Mouse (Mus musculus) embryonic facial prominence, embryonic 12.5 days (tissue): Measurements from ENCODE around the gene Nkain2. TPM values are rescaled to one million over a fixed set of nuclear protein-coding genes. Genes with fewer than 3 reads are reported as not detected.
"Not testable (repeated sequence)": the region's sequence is repeated elsewhere in the genome, so short reads cannot be mapped to it uniquely, and the experiment has no call there.

Experiments used
- ATAC-seq: fragments of 200-750 bp; cut with Nextera tagmentation; 2 replicates; pipeline ENCODE4 v1.8.0; 2017; ENCODE audit not compliant: insufficient number of reproducible peaks, insufficient read depth, low FRiP score, low TSS enrichment
- H3K27ac ChIP-seq: fragments of 300-500 bp; sonication (generic); 2 replicates; pipeline ENCODE4 v1.5.1; 2016; ENCODE audit warnings: mild to moderate bottlenecking
- H3K27me3 ChIP-seq: fragments of 300-500 bp; sonication (generic); 2 replicates; pipeline ENCODE4 v1.6.1; 2016; ENCODE audit warnings: mild to moderate bottlenecking, moderate library complexity
- H3K36me3 ChIP-seq: fragments of 300-500 bp; sonication (generic); 2 replicates; pipeline ENCODE4 v1.6.1; 2016; ENCODE audit warnings: mild to moderate bottlenecking
- H3K4me1 ChIP-seq: fragments of 300-500 bp; sonication (generic); 2 replicates; pipeline ENCODE4 v1.6.1; 2016
- H3K4me2 ChIP-seq: fragments of 300-500 bp; sonication (generic); replicated peaks from 2 replicates; pipeline ENCODE4 v1.6.1; 2016; ENCODE audit warnings: mild to moderate bottlenecking, moderate library complexity
- H3K4me3 ChIP-seq: fragments of 300-500 bp; sonication (generic); 2 replicates; pipeline ENCODE4 v1.5.1; 2016; ENCODE audit warnings: mild to moderate bottlenecking
- H3K9ac ChIP-seq: fragments of 300-500 bp; sonication (generic); 2 replicates; pipeline ENCODE4 v1.6.1; 2016; ENCODE audit warnings: mild to moderate bottlenecking, moderate library complexity
- H3K9me3 ChIP-seq: fragments of 300-500 bp; sonication (generic); 2 replicates; pipeline ENCODE4 v1.6.1; 2016; ENCODE audit warnings: mild to moderate bottlenecking, moderate library complexity
- whole genome bisulfite sequencing: fragments of 180-500 bp; shearing (Covaris S2); methylation state at CpG from one replicate; pipeline ENCODE4 v1.1.7; 2016; 5-methylcytosine and 5-hydroxymethylcytosine counted together
- polyA plus RNA-seq: library from polyadenylated mRNA; unstranded; fragments of >200 nt; fragmentation: Nextera tagmentation; extraction: Ambion mirVana; gene quantifications from 2 replicates; pipeline ENCODE4 v1.2.1, GENCODE M21; 2016

Gene Nkain2
- polyA plus RNA-seq, 1 experiment from 2014 or later: 1.7 TPM

GRCm38 (mm10) chr10:32018385-32018784, 871.9 kb downstream of the Nkain2 start:
- Histone ChIP-seq H3K9me3 (no peaks in the 10 kb centered on the region), H3K4me3 (no peak overlapping the region), H3K4me2 (no peak overlapping the region), H3K27ac (no peak overlapping the region), H3K27me3 (no peaks in the 10 kb centered on the region), H3K36me3 (no peaks in the 10 kb centered on the region), H3K4me1 (no peaks in the 10 kb centered on the region), H3K9ac (no peak overlapping the region)
- ATAC-seq: no peak
- 77% methylated on average over 1 of the region's 1 CpGs for WGBS

- no peak overlapping the region for H3K27ac ChIP-seq
- no peaks in the 10 kb centered on the region for H3K27me3 ChIP-seq
- H3K4me2 ChIP-seq: no peak overlapping the region
- H3K4me1 ChIP-seq: no peaks in the 10 kb centered on the region
- no peak overlapping the region for H3K4me3 ChIP-seq
- WGBS: 87% methylated on average over 1 of the region's 1 CpGs
- H3K9me3 ChIP-seq: no peaks in the 10 kb centered on the region
- H3K9ac ChIP-seq: no peak overlapping the region
- ATAC-seq: no peak
- H3K36me3 ChIP-seq: no peaks in the 10 kb centered on the region
Observed at GRCm38 (mm10) chr10:32001216-32001753, 889.0 kb downstream of the Nkain2 start.

- Histone ChIP-seq H3K4me2 (no peak overlapping the region), H3K27ac (no peak overlapping the region), H3K4me1 (no peaks in the 10 kb centered on the region), H3K4me3 (no peak overlapping the region), H3K27me3 (no peaks in the 10 kb centered on the region), H3K36me3 (no peaks in the 10 kb centered on the region), H3K9me3 (no peaks in the 10 kb centered on the region), H3K9ac (no peak overlapping the region)
- WGBS: 70% methylated on average over 1 of the region's 1 CpGs
- no peak for ATAC-seq
Observed at GRCm38 (mm10) chr10:31993205-31993604, 897.1 kb downstream of the Nkain2 start.

- no peak for ATAC-seq
Observed at GRCm38 (mm10) chr10:31978387-31978786, 911.9 kb downstream of the Nkain2 start.

GRCm38 (mm10) chr10:31947178-31947726, 943.0 kb downstream of the Nkain2 start:
- ATAC-seq: no peak
- Histone ChIP-seq H3K4me1 (no peaks in the 10 kb centered on the region), H3K27me3 (no peaks in the 10 kb centered on the region), H3K4me3 (no peak overlapping the region), H3K9ac (no peak overlapping the region), H3K27ac (no peak overlapping the region), H3K9me3 (no peaks in the 10 kb centered on the region), H3K36me3 (no peaks in the 10 kb centered on the region), H3K4me2 (no peak overlapping the region)
- 88% methylated on average over 2 of the region's 2 CpGs for WGBS

More at GRCm38 (mm10) chr10:31978387-31978786, 911.9 kb downstream of the Nkain2 start:
- Histone ChIP-seq H3K27ac (no peak overlapping the region), H3K36me3 (no peaks in the 10 kb centered on the region), H3K4me1 (no peaks in the 10 kb centered on the region), H3K4me3 (no peak overlapping the region), H3K9ac (no peak overlapping the region), H3K4me2 (no peak overlapping the region), H3K27me3 (no peaks in the 10 kb centered on the region), H3K9me3 (no peaks in the 10 kb centered on the region)

- Histone ChIP-seq H3K36me3 (no peaks in the 10 kb centered on the region), H3K4me3 (no peak overlapping the region), H3K27me3 (no peaks in the 10 kb centered on the region), H3K27ac (no peak overlapping the region), H3K4me2 (no peak overlapping the region), H3K9me3 (no peaks in the 10 kb centered on the region), H3K4me1 (no peaks in the 10 kb centered on the region), H3K9ac (no peak overlapping the region)
- 96% methylated on average over 2 of the region's 2 CpGs for WGBS
- no peak for ATAC-seq
Observed at GRCm38 (mm10) chr10:31931961-31932360, 958.3 kb downstream of the Nkain2 start.

GRCm38 (mm10) chr10:31927657-31928056, 962.6 kb downstream of the Nkain2 start:
- Histone ChIP-seq H3K9me3 (no peaks in the 10 kb centered on the region), H3K27me3 (no peaks in the 10 kb centered on the region), H3K4me3 (no peak overlapping the region), H3K36me3 (no peaks in the 10 kb centered on the region), H3K9ac (no peak overlapping the region), H3K4me1 (no peaks in the 10 kb centered on the region), H3K27ac (no peak overlapping the region), H3K4me2 (no peak overlapping the region)
- WGBS: 69% methylated on average over 5 of the region's 5 CpGs
- no peak for ATAC-seq

- not testable (repeated sequence) for H3K9me3 ChIP-seq, H3K9ac ChIP-seq, H3K4me3 ChIP-seq, H3K4me2 ChIP-seq, ATAC-seq, H3K27ac ChIP-seq, H3K36me3 ChIP-seq, H3K27me3 ChIP-seq, H3K4me1 ChIP-seq
- WGBS: 87% methylated on average over 3 of the region's 3 CpGs
Observed at GRCm38 (mm10) chr10:31920901-31921300, 969.4 kb downstream of the Nkain2 start.

- Histone ChIP-seq H3K27ac (no peak overlapping the region), H3K9me3 (no peaks in the 10 kb centered on the region), H3K27me3 (no peaks in the 10 kb centered on the region), H3K9ac (no peak overlapping the region), H3K4me3 (no peak overlapping the region), H3K36me3 (no peaks in the 10 kb centered on the region), H3K4me1 (no peaks in the 10 kb centered on the region), H3K4me2 (no peak overlapping the region)
- WGBS: 57% methylated on average over 3 of the region's 3 CpGs
- ATAC-seq: no peak
Observed at GRCm38 (mm10) chr10:31907488-31907887, 982.8 kb downstream of the Nkain2 start.

- Histone ChIP-seq H3K4me2 (no peak overlapping the region), H3K9ac (no peak overlapping the region), H3K36me3 (no peaks in the 10 kb centered on the region), H3K27me3 (no peaks in the 10 kb centered on the region), H3K27ac (no peak overlapping the region), H3K4me1 (no peaks in the 10 kb centered on the region), H3K9me3 (no peaks in the 10 kb centered on the region), H3K4me3 (no peak overlapping the region)
- WGBS: 83% methylated on average over 2 of the region's 2 CpGs
- ATAC-seq: no peak
Observed at GRCm38 (mm10) chr10:31899501-31899900, 990.8 kb downstream of the Nkain2 start.

GRCm38 (mm10) chr10:31873323-31873895, 1016.9 kb downstream of the Nkain2 start:
- no peaks in the 10 kb centered on the region for H3K4me1 ChIP-seq
- no peak overlapping the region for H3K4me2 ChIP-seq
- WGBS: 69% methylated on average over 4 of the region's 4 CpGs
- H3K36me3 ChIP-seq: no peaks in the 10 kb centered on the region
- no peak overlapping the region for H3K9ac ChIP-seq
- no peaks in the 10 kb centered on the region for H3K9me3 ChIP-seq
- H3K4me3 ChIP-seq: no peak overlapping the region
- no peaks in the 10 kb centered on the region for H3K27me3 ChIP-seq
- ATAC-seq: no peak
- H3K27ac ChIP-seq: no peak overlapping the region

- no peaks in the 10 kb centered on the region for H3K36me3 ChIP-seq
- no peak overlapping the region for H3K4me3 ChIP-seq
- H3K27ac ChIP-seq: no peak overlapping the region
- WGBS: 90% methylated on average over 1 of the region's 1 CpGs
- no peak overlapping the region for H3K4me2 ChIP-seq
- no peaks in the 10 kb centered on the region for H3K27me3 ChIP-seq
- H3K9me3 ChIP-seq: no peaks in the 10 kb centered on the region
- H3K9ac ChIP-seq: no peak overlapping the region
- no peak for ATAC-seq
- no peaks in the 10 kb centered on the region for H3K4me1 ChIP-seq
Observed at GRCm38 (mm10) chr10:31868275-31868674, 1022.0 kb downstream of the Nkain2 start.
